Mouse (Mus musculus): ENCODE data around the gene Ccdc63.

Ccdc63 gene

GRCm38 (mm10) chr5:122086121-122086520 is 54.5 kb downstream of the Ccdc63 start:
- DNase-seq (ENCODE audit: low read depth, low spot score) = no peak

- DNase-seq (ENCODE audit: low read depth, low spot score) = no peak
These were observed 55.3 kb downstream of the Ccdc63 start for GRCm38 (mm10) chr5:122085291-122085690.

- DNase-seq (ENCODE audit: low read depth, low spot score) = no peak
These were observed 56.2 kb downstream of the Ccdc63 start for GRCm38 (mm10) chr5:122084470-122084869.

GRCm38 (mm10) chr5:122083282-122083681 is 57.3 kb downstream of the Ccdc63 start:
- DNase-seq (ENCODE audit: low read depth, low spot score) = no peak

- no peak for DNase-seq (ENCODE audit: low read depth, low spot score)
These were observed 59.2 kb downstream of the Ccdc63 start for GRCm38 (mm10) chr5:122081471-122081870.

- no peak for DNase-seq (ENCODE audit: low read depth, low spot score)
These were observed 59.7 kb downstream of the Ccdc63 start for GRCm38 (mm10) chr5:122080930-122081329.

GRCm38 (mm10) chr5:122079796-122080195 is 60.8 kb downstream of the Ccdc63 start:
- DNase-seq (ENCODE audit: low read depth, low spot score) = no peak

GRCm38 (mm10) chr5:122077244-122077643 is 63.4 kb downstream of the Ccdc63 start:
- no peak for DNase-seq (ENCODE audit: low read depth, low spot score)

GRCm38 (mm10) chr5:122075736-122076135 is 64.9 kb downstream of the Ccdc63 start:
- no peak for DNase-seq (ENCODE audit: low read depth, low spot score)

- no peak for DNase-seq (ENCODE audit: low read depth, low spot score)
These were observed 68.6 kb downstream of the Ccdc63 start for GRCm38 (mm10) chr5:122071997-122072396.

- no peak for DNase-seq (ENCODE audit: low read depth, low spot score)
These were observed 69.4 kb downstream of the Ccdc63 start for GRCm38 (mm10) chr5:122070963-122071800.

- DNase-seq (ENCODE audit: low read depth, low spot score) = no peak
These were observed 72.1 kb downstream of the Ccdc63 start for GRCm38 (mm10) chr5:122068563-122068962.

- DNase-seq (ENCODE audit: low read depth, low spot score) = no peak
These were observed 77.3 kb downstream of the Ccdc63 start for GRCm38 (mm10) chr5:122063204-122063933.

- no peak for DNase-seq (ENCODE audit: low read depth, low spot score)
These were observed 78.1 kb downstream of the Ccdc63 start for GRCm38 (mm10) chr5:122062479-122062878.

GRCm38 (mm10) chr5:122060767-122061333 is 79.8 kb downstream of the Ccdc63 start:
- peak; percentile 29 for DNase-seq (ENCODE audit: low read depth, low spot score)

GRCm38 (mm10) chr5:122059060-122060017 is 81.3 kb downstream of the Ccdc63 start:
- DNase-seq (ENCODE audit: low read depth, low spot score) = peak; percentile 66
